Mouse (Mus musculus): ENCODE measurements around the gene Slc25a35. TPM values are rescaled to one million over a fixed set of nuclear protein-coding genes. Genes with fewer than 3 reads are reported as not detected.
A peak's percentile ranks its signal among the peaks of the same experiment; 100 is the strongest.

Slc25a35 gene
- total and polyA plus RNA-seq, 3 experiments, result 3.3 to 4.9 TPM; not detected in 1

- TF ChIP-seq USF2 (IDR thresholded peaks at IDR 0.05; ENCODE audit: borderline replicate concordance in 1 of 2, insufficient read depth in 1 of 2, low read depth in 1 of 2, low read length in 2 of 2) (no peak), MAX (IDR thresholded peaks at IDR 0.05; ENCODE audit: low read length) (peak; percentile 96), ZNF384 (IDR thresholded peaks at IDR 0.05; ENCODE audit: low read depth, low read length) (peak; percentile 78), TCF12 (IDR thresholded peaks at IDR 0.05; ENCODE audit: low read depth, low read length) (peak; percentile 63), TBP (IDR thresholded peaks at IDR 0.05; ENCODE audit: low read depth, low read length) (peak; percentile 99), POLR2AphosphoS5 (IDR thresholded peaks at IDR 0.05; ENCODE audit: borderline replicate concordance, low read depth, low read length) (no peak), USF1 (IDR thresholded peaks at IDR 0.05; ENCODE audit: low read depth, low read length) (peak; percentile 56; the same call in 1 of the 2 replicates), MXI1 (IDR thresholded peaks at IDR 0.05; ENCODE audit: low read depth, low read length) (peak; percentile 99), JUND (IDR thresholded peaks at IDR 0.05; ENCODE audit: low read depth, low read length) (no peak), GABPA (IDR thresholded peaks at IDR 0.05; ENCODE audit: low read depth, low read length) (no peak), E2F4 (IDR thresholded peaks at IDR 0.05; ENCODE audit: borderline replicate concordance, low read depth, low read length) (peak; percentile 97), MEF2A (IDR thresholded peaks at IDR 0.05; ENCODE audit: extremely low read depth, insufficient replicate concordance, low read depth, low read length, poor library complexity, severe bottlenecking) (no peak)
Measured at GRCm38 (mm10) chr11:69008182-69009121, 40.5 kb downstream of the Slc25a35 start, which contains the start of gene Pfas (continued).

GRCm38 (mm10) chr11:69009508-69009907 lies 41.6 kb downstream of the Slc25a35 start:
- no peak overlapping the region for H3K27ac ChIP-seq (ENCODE audit: control insufficient read depth, low read depth, low read length)
- H3K27me3 ChIP-seq (ENCODE audit: control insufficient read depth in 1 of 2, insufficient read depth in 2 of 2, low read length in 2 of 2), result no peaks in the 10 kb centered on the region
- H3K79me2 ChIP-seq (ENCODE audit: control insufficient read depth, insufficient read depth, low read length, poor library complexity), result peaks cover 34% of the 10 kb centered on the region
- peaks cover 0 to 10% of the 10 kb centered on the region in 2 experiments; a peak in 3 of 4 replicates for H3K4me1 ChIP-seq (ENCODE audit: control insufficient read depth in 1 of 2, insufficient read depth in 2 of 2, low read length in 2 of 2)
- peak; percentile 52 for DNase-seq (ENCODE audit: low read depth, low spot score)
- no peaks in the 10 kb centered on the region for H3K9me3 ChIP-seq (replicated peaks; ENCODE audit: insufficient read depth, low read length)
- peak; percentile 90 for TF ChIP-seq TBP (IDR thresholded peaks at IDR 0.05; ENCODE audit: low read depth, low read length)
- no peak for TF ChIP-seq MEF2A (IDR thresholded peaks at IDR 0.05; ENCODE audit: extremely low read depth, insufficient replicate concordance, low read depth, low read length, poor library complexity, severe bottlenecking)
- H3K4me3 ChIP-seq (ENCODE audit: control insufficient read depth in 1 of 2, insufficient read depth in 1 of 2, low read depth in 2 of 2, low read length in 2 of 2), result no peak overlapping the region
- H3K9ac ChIP-seq (ENCODE audit: control insufficient read depth, low read depth, low read length, poor library complexity, severe bottlenecking), result no peak overlapping the region
- peaks cover 0 to 18% of the 10 kb centered on the region in 2 experiments; a peak in 2 of 4 replicates for H3K36me3 ChIP-seq (ENCODE audit: control insufficient read depth in 1 of 2, insufficient read depth in 2 of 2, low read length in 2 of 2)
